Mouse (Mus musculus) right cerebral cortex, postnatal 14 days (tissue): ENCODE results near the gene Camk2g.

ENCODE experiments used
- DNase-seq: peaks from one replicate; pipeline ENCODE4 v3.0.0; 2022

Gene Camk2g

DNA sequence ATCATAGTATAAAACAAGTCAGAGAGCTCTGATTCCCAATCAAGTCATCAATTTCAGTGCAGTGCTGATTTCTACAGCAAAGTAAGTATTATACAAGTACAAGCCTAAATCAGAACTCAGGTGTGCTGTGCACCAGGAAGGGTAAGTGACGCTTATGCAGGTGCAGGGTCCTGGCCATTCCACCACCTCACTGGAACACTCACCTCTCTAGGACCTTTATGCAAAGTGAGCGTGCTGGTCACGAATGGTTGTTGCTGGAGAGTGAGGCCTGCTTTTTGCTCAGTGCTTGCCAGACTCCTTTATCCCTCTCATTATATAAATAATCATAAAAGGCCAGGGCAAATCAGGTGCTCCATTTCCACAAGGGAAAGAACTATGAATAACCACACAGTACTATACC is 93.5 kb downstream of the Camk2g start:
- DNase-seq, result no peak

DNA sequence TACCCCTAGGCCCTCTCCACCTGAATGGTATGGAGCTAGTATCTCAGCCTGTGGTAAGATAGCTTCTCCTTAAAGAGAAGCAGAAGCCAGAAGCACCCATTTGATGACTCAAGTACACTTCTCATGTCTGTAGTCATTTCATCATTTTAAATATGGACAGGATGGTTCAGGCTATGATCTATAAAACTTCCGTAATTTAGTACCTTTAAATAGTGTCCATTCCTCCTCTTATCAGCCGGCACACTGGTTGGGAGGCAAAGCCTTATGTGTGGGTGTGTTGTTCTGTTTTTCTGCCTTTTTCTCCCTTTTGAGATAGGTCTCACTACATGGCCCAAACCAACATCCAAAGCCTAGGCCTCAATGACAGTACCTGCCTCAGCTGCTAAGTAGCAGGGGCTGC is 95.4 kb downstream of the Camk2g start:
- no peak for DNase-seq

DNA sequence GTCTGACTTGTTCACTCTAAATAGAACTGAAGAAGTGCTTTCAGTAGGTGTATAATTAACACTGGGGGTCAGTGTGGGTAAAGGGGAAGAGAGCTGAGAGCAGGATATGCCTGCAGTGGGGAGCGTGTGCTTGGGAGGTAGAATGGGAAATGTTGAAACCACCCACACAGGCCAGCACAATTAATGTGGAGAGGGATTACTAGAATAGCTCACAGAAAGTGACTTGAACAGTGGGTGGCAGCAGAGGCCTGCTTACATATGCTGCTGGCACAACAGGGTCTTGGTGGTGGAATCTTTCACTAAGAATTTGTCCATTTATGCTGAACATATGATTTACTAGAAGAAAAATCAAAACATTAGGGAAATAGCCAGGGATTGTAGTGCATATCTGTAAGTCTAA is 96.9 kb downstream of the Camk2g start:
- DNase-seq, result peak; percentile 46

DNA sequence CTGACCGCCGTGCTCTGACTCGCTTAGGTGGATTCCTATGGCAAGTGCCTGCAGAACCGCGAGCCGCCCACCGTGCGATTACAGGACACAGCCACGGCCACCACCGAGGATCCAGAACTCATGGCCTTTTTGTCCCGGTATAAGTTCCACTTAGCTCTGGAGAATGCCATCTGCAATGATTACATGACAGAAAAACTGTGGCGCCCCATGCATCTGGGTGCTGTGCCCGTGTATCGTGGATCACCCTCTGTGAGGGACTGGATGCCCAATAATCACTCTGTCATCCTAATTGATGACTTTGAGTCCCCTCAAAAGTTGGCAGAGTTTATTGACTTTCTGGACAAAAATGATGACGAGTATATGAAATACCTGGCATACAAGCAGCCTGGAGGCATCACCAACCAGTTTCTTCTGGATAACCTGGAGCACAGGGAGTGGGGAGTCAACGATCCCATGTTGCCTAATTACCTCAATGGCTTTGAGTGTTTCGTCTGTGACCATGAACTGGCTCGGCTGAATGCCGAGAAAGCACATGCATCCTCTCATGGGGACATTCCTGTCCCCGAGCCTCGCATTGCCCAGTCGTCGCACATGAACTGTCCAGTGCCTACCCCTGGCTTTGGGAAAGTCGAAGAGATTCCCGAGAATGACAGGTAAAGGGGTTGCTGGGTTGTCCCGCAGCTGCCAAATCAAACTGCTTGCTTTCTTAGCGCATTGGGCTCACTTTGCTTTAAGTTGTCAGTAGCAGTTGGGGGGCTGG is 97.9 kb downstream of the Camk2g start:
- DNase-seq, result peak; percentile 33

DNA sequence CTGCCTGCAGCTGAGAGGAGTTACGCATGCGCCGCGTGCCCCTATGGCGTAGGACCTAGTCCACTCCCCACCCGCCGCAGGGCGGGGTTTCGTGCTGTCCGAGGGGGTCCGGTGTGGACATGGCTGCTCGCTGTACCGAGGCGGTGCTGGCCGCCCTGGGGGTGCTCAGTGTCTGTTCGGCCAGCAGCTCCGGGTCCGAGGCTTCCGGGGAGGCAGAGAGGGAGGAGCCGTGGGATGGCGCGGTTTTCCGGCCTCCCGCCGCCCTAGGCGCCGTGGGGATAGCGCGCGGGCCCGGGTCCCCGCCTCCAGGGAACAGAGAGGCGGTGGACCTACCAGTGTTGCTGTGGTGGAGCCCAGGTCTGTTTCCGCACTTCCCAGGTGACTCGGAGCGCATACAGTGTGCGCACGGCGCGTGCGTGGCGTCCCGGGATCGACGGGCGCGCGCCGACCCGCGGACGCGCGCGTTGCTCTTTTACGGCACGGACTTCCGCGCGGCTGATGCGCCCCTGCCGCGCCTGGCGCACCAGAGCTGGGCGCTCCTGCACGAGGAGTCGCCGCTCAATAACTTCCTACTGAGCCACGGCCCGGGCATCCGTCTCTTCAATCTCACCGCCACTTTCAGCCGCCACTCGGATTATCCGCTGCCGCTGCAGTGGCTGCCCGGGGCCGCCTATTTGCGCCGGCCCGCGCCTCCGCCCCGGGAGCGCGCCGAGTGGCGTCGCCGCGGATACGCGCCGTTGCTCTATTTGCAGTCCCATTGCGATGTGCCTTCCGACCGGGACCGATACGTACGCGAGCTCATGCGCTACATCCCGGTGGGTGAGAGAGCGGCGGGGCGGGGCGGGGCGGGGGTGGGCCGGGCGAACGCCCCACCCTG is 98.8 kb downstream of the Camk2g start, which contains the start of gene Fut11:
Gene Fut11 (plus strand): TSS at position 85 of the 877 bp plus-strand sequence.
- peak; percentile 86 for DNase-seq

DNA sequence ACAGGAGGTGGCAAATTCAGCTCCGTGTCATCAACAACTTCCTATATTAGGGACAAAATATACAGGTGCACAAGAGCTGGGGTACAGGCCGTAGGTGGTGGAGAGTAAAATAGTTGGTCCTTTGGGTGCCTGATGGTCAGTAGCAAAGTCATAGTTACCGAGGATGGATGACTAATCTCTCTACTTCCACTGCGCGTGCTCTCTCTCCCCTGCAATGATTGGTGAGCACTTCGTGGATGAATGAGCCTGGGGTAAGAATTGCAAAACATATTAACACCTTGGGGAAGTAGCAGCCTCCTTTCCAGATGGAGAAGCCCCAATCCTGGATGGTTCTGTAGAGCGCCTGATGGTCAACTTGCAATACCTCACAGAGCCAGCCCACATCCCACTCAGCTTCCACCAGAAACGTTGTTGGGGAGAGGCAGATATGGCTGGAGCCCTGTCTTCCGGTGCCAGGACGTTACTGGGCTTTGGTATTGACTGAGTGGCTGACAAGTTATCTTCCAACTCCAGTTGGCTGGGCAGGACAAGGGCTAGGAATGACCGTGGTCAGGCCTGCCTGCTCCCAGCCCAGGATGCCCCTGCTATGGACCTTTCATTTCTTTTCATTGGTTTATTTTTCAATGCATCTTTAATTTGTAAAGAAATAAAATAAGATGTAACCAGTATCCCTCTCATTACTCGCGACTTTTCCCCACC is 99.6 kb downstream of the Camk2g start:
- no peak for DNase-seq

DNA sequence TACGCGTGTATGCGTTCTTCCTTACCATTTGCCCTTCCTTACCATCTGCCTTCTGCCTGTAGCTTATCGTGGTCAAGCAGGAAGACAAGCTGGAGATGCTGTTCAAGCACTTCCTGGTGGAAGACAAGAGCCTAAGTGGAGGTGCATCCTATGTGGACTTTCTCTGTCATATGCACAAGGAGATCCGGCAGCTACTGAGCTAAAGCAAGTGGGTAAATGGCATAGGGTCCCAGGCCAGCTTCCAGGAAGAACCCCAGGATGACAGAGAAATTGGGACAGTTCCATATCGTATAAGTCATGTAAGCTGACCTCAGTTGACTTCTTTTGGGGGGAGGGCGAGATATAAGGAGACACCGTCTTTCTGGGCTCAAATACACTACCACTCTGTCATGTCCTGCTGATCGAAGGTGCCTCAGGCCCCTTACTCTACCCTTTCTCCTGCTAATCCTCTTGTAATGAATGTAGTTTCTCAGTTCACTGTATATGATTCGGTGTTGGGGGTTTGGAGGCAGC is 100.2 kb downstream of the Camk2g start:
- DNase-seq, result no peak

DNA sequence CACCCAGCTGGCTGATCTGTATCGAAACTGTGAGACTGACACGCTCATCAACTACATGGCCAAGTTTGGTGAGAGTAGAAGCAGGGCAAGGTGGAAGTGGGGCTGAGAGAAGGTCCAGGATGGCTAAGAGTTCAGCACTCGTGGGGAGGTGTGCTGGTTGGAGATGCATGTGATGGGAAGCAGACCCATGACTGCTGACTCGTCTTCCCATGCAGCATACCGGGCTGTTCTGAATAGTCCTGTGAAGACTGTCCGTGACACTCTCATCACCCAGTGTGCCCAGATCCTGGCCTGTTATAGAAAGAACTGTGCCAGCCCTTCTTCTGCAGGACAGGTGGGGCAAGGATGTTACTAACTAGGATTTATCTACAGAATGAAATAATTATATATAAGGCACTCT is 102.1 kb downstream of the Camk2g start:
- DNase-seq, result no peak

DNA sequence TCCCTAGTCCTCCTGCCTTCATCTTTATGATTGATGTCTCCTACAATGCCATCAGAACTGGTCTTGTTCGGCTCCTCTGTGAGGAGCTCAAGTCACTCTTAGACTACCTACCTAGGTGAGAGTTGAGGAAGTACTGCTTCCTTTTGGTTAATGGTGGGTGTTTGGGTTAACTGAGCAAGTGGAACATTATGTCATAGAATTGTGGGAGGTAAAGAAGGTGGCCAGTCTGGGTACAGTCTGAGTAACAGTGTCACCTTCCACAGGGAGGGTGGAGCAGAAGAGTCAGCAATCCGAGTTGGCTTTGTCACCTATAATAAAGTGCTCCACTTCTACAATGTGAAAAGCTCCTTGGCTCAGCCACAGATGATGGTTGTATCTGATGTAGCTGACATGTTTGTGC is 104.9 kb downstream of the Camk2g start:
- no peak for DNase-seq

DNA sequence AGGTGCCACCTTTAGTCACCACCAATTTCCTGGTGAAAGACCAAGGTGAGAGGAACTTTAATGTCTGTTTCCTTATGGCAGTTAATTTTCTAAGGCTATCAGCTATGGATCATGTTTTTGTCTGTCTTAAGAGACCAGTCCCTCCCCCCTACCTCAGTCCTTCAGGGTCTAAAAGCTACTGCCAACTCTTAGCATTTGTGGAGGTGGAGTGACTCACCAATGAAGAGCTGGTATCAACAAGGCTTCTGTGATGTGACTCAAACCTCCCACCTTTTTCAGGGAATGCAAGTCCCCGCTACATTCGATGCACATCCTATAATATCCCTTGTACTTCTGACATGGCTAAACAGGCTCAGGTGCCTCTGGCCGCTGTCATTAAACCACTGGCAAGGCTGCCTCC is 107.3 kb downstream of the Camk2g start:
- DNase-seq, result no peak
